Mouse (Mus musculus) gastrocnemius, postnatal 14 days (tissue): ENCODE data around the gene Myoz1. TPM values are rescaled to one million over a fixed set of nuclear protein-coding genes. Genes with fewer than 3 reads are reported as not detected.

Experiments
- DNase-seq: peaks from one replicate; pipeline ENCODE4 v3.0.0; 2021; ENCODE audit warnings: mixed read lengths
- intact Hi-C: fragments of 180-260 bp; cut with DNase I; formaldehyde crosslinking; loops from one replicate; pipeline ENCODE4 v1.15.1; 2025; ENCODE audit warnings: low total_unique reads
- total RNA-seq, 2 experiments: library from RNA; stranded (reverse); gene quantifications; 2 replicates each; pipeline ENCODE4 v1.2.3; 2021

Gene Myoz1
- total RNA-seq, 2 experiments from 2014 or later, result 1,986 to 2,341 TPM

DNA sequence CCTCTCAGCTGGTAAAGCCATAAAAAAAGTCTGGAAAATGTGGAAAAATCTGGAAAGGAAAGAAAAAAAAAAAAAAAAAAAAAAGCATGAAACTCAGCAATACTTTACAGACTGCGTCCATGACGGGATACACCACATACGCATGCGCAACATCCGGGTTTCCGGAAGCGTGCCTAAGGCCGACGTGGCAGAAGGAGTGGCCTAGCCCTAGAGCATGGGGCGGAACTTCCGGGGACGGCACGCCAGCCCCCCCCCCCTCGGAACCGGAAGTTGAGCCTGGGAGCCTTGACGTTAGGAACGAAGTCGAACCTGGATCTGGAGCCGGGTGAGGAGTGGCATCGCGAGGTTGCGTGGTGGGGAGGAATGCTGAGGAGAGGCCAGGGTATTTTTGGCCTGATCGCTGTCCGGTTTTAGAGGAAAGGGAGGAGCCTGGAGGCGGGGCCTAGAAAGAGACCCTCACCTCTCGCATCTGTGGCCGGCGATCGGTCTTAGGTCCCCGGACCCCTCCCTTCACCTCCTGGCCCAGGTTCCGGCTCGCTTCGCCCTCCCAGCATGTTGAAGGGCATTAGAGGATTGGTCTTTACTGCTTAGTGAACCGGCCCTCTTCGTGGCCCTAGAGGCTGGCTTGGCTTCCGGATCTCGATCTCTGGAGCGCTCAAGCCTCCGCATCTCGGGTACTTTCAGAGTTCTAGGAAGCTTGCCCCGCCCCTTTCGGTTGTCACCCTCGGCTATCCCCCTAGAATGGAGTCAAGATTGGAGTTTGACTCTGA, 17.9 kb upstream of the Myoz1 start, which contains the start of gene Sec24c:
Gene Sec24c (plus strand): TSS at position 245 of the 770 bp plus-strand sequence.
- DNase-seq, result peak; percentile 99
- intact Hi-C loops, result no loop called here

DNA sequence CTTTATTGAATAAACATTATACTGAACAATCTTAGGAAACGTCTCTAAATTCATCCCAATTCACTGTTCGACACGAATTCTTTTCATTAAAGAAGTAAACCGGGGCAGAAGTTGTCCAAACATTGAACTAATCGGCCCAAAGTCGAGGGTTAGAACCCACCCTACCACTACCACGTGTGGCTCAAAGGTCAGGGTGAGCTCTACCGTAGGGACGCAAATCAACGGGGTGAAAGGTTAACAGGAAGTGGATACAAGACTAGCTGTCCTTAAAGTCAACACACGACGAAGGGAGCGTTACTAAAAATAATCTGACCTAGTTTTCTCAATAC, 17.4 kb upstream of the Myoz1 start:
- no peak for DNase-seq
- intact Hi-C loops, result no loop called here

DNA sequence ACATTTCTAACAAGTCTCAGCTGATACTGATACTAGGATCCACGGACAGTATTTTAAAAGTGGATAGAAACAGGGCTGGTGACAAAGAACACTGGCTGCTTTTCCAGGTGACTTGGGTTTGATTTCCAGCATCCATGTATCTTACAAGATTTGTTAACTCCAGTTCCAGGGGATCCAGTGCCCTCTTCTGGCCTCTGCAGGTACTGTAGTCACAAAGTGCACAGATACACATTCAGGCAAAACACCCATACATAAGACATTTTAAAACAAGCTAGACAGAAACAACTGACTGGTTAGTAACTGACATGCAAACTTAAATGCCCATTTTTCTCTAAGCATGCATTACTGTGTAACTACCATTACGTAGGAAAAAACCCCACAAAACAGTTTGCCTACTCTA, 16.6 kb upstream of the Myoz1 start:
- peak; percentile 25 for DNase-seq
- intact Hi-C loops, result no loop called here

DNA sequence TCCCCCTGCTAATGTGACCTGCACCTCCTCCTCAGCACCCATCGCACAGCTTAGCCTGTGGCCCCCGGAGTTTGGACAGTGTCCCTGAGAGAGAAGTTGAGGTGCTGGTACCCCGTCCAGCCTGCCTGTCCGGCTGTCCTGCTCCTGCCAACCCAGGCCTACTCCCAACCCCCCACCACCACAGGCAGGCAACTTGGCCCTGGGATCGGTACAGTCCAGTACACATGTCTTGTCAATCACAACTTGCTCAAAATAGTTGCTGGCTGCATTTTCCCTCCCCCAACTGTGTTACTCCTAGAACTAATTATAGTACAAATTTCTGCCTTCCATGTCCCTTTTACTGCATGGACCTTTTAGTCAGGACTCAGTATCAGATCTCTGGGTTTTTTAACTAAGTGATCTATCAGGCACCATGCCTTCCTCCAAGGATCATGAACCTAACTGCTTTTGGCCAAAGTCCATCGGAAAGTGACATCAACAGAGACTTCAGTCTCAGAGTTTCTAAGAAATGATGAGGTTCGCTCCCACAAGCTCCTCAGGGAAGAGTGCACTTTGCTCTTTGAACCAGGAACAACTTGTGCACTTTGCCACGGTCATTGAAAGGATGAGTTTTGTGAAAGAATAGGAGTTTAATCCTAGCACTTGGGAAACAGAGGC, 11.9 kb upstream of the Myoz1 start, which contains the start of gene Synpo2l:
Gene Synpo2l (minus strand): TSS at position 201 of the 657 bp plus-strand sequence.
- intact Hi-C loops, result no loop called here
- DNase-seq, result peak; percentile 77

DNA sequence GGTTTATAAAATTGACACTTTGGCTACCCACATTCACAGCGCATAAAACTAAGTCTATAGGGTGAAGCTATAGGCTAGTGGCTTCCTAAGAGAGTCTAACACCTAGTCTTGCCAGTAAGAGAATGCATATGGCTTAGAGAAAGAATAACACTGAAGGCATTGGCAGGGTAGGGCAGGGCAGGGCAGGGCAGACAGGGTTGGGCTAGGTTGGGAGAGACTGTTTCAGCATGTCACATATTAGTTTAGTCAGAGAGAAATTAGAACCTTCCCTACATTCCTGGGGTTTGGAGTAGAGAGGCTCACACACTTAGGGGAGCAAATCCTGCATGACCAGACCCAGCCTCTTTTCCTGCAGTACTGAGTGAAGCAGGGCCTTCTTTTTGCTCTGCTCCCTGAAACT, 11.1 kb upstream of the Myoz1 start:
- intact Hi-C loops, result no loop called here

DNA sequence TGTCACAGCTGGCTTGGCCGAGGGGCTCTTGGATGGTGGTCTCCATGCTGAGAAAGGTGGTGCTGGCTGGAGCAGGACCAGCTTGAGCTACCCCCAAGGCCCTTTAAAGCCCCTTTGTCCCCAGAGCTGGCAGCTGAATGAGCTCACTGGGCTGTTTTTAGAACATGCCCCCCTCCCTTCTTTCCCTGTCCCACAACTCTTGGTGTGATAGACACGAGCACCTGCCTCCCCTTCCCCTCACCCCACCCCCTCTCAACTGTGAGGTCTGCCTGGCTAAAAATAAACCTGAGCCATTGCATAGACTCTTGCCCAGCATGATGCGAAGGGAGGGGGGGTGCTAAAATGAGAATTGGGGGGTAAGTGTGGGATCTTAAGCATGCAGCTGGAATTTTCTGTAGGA, 8.1 kb upstream of the Myoz1 start:
- no peak for DNase-seq

More for the DNA sequence above, 11.1 kb upstream of the Myoz1 start:
- no peak for DNase-seq

DNA sequence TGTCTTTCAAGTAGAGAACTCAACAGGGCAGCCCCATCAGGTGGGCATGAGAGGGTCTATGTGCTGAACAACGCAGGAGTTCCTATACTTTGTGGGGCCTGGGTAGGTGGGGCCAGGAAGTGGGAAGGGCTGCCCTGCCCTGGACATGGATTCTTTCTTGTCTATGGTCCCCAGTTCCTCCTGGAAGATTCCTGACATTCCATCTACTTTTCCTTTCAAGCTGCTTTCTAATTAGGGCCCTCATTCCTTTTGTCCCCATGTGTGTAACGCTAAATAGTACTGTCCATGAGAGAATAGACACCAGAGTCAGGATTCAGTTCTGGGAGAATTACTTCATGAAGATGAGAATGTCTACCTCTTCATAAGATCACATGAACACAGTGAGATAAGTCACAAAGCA, 7.3 kb upstream of the Myoz1 start:
- no peak for DNase-seq
- intact Hi-C loops, result loop anchor here (5.0 kb wide), 1 partner anchor 86 kb away; no protein-coding TSS in a partner anchor

More for the DNA sequence above, 8.1 kb upstream of the Myoz1 start:
- intact Hi-C loops, result loop anchor here (5.0 kb wide), 1 partner anchor 87 kb away; no protein-coding TSS in a partner anchor

DNA sequence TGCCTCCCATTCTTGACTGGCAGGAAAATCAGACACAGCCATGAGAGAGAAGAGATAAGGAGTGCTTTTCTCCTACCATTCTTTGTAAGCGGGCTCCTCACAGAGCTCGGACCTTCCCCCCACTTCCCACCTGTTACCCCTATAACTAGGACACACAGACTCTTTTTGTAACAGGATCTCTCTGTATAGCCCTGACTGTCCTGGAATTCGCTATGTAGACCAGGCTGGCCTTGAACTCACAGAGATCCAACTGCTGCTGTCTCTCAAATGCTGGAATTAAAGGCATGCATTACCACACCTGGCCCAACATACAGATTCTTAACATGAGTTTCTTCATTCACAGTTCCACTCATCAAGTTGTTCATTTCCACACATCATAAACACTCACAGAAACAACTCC, 6.4 kb upstream of the Myoz1 start:
- intact Hi-C loops, result loop anchor here (5.0 kb wide), 1 partner anchor 85 kb away; no protein-coding TSS in a partner anchor
- no peak for DNase-seq

DNA sequence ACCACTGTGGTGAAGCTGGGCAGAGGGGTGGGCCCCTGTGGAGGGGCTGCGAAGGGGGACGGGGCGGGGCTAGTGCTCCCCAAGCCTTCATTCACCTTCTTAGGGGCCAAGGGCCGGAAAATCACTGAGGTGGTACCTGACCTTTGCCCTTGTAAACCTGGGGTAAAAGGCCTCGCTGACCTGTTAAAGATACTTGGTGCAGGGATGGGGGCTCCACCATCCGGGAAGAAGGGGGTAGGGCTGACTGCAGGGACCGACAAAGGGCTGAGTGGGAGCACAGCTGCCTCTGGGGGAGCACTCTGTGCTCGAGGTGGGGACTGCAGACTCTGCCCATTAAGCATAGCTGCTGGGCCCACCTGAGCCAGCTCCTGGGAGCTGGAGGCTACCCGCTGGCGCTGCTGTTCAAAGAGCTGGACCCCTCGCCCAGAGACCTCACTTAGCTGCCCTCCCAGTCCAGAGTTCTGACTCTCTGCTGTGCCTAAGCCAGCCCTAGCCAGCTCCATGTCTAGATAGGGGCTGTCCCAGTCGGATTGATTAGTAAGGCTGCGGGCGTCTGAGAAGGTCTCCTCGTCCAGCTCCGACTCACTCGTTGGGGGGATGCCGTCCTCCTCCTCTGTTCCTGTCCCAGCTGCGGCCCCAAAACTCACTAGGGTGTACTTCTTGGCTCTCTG, 5.5 kb upstream of the Myoz1 start:
- intact Hi-C loops, result loop anchor here (5.0 kb wide), 1 partner anchor 84 kb away; no protein-coding TSS in a partner anchor
- DNase-seq, result no peak

DNA sequence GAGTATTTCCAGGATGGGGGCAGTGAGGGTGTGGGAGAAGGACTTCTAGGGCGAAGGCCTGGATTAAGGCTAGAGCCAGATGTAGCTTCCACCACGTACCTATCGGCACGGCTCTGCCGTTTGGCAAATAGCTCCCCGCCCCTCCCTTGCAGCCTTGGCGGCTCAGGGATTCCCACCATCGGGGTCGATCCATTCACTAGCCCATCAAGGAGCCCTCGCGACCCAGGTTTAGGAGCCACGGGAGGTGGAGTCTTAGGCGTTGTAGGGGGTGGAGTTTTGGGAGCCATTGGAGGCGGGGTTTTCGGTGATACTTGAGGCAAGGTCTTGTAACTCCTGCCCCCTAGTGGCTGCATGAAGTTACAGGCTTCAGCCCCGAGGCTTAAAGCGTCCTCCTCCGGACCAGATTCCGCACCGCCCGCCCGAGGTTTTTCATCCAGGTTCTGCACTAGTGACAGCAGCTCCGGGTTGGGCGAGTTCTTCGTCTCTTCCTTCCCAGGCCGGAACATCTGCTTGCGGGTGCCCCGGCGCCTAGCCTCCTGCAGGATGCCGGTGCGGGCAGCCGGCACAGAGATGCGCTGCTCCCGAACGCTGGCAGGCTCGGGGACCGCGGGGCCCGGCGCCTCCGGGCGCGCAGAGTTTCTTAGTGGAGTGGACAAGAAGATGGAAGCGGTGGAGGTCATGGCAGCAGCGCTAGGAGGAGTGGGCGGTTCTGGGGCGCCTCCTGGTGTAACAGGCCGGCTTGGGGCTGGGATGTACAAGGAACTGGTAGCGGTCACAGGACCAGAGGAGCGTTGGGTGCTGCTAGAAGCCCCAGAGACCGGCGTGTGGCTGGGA, 4.7 kb upstream of the Myoz1 start:
- peak; percentile 94 for DNase-seq
- intact Hi-C loops, result loop anchor here (5.0 kb wide), 1 partner anchor 84 kb away; no protein-coding TSS in a partner anchor

DNA sequence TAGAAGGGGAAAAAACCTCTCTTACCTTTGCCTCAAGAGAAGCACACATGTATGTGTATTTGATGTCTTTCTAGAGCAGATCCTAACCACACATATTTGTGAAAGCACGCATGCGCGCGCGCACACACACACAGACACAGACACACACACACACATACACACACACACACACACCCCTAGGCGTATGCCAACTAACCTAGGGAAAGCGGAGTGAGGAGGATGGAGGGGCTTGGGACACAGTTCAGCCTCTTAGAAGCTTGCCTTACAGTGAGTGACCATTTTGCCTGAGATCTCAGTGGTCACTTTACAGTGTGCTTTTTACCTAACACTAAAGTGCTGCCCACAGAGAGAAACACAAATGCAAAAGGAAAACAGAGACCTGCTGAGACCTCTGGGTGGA, 3.3 kb upstream of the Myoz1 start:
- intact Hi-C loops, result loop anchor here (5.0 kb wide), 1 partner anchor 82 kb away; no protein-coding TSS in a partner anchor
- no peak for DNase-seq

DNA sequence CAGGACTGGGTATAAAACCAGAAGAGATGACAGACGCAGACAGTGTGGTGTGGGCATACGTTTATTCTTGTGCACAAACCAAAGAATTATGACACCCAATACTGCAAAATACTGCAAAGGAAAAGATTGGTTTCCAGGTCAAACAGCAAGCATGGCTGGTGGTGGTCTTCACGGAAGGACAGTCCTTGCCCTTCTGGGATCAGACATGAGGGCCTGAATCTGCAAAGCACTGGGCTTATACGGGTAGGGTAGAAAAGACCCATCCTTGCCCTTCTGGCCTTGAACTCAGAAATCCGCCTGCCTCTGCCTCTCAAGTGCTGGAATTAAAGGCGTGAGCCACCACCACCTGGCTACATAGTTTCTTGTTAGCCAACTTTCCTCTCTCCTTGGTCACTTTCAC, 2.6 kb upstream of the Myoz1 start:
- intact Hi-C loops, result no loop called here
- DNase-seq, result no peak

DNA sequence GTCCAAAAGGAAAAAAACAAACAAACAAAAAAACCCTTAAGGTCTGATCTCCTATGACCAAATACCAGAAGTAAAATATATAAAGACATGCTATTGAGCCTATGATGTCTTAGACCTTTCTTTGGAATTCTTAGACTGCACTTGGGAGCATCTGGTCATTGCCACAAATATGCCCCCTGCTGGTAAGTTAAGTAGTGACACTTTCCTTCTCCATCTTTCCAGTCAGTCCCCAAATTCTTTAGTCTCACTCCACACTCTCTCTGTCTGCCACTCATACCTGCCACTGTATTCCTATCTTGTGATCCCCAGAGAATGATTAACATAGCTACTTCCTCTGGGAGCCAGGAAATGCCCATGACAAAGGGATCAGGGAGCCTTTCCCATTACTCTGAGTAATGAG, 2.0 kb upstream of the Myoz1 start:
- intact Hi-C loops, result no loop called here
- DNase-seq, result no peak

DNA sequence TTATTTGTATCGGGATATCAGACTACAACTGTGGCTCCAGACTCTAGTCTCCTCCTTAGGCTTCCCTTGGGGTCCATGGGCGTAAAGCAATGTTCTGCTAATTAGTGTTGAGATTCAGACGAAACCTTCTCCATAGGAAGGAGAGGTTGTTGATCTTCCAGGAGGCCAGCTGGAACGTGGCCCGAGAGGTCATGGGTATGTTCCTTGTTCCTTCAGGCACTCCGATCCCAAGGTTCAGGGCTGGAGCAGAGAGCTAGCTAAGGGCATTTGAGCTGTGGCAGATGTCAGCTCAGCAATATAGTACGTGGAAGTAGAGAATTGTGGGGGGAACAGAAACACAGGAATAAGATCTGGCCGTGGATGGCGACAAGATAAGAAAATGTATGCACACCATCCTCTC, 609 bp downstream of the Myoz1 start:
- DNase-seq, result peak; percentile 63
- intact Hi-C loops, result no loop called here

DNA sequence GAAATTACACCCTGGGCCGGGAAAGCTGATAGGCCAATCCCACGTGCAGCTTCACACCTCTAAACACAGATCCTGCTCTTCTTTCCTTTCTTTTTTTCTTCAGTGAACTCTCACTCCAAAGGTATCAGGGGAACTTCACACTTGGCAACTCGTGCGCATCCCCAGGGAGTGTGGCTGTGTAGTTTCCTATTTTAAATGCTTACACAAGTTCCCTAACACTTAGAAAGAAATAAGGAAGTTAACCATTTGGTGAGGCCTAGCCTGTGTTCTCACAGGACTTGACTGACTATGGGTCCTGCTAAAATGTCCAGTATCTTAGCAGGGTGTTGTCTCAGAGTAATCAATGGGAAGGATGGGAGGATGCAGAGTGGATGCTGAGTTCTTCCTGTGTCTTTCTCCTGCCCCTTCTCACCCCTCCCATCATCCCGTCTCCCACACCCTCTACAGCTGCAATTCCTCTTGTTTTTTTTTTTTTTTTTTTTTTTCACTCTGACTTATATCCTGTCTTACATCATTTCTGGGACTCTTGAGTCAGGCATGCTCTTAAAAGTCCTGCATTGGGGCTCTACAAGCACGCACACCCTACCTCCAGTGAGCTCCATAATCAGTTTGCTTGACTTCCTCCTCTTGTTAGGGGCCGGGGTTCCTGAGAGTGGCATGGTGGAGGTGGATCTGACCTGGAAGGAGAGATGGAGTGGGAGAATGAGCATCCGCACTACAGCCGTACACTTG, 1.5 kb downstream of the Myoz1 start:
- DNase-seq, result no peak
- intact Hi-C loops, result no loop called here

DNA sequence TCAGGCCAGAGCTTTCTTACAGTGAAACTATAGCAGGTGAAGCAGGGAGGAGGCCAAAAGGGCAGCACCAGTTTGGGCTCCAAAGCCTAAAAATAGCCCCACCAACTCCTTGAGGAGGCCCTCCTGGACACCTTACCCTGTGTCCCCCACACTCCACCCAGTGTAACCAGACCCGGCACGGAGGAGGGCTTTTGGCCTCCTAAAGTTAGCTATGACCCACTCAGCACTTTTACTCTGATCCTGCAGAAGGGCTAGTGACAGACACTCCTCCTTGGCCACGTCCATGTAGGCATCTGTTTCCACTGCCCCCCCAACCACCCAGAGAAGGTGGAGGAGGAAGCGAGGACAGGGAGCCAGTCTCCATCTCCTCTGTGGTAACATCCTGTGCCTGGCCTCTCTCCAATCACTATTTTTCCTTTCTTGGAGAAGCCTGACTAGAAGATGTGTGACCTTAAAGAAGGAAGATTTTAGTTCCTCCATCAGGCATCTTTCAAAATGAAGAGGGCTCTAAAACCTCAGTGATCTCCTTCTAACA, 4.6 kb downstream of the Myoz1 start:
- intact Hi-C loops, result no loop called here
- DNase-seq, result peak; percentile 74

DNA sequence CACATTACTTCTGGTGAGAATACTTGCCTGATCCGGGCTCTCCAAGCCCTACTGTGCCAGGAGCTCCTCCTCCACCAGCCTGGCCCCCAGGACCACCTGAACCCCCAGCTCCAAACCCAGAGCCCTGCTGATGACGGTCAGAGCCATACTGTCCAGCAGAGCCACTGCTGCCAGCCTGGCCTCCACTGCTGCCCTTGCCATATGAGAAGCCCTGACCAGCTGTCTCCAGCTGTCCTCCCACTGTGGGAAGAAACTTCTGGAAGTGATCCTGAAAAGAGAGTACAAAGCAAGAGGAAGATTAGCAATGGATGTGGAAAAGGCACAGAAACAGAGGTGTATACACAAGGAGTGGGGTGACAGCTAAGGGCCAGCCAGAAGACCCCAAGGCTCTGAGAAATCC, 5.3 kb downstream of the Myoz1 start:
- DNase-seq, result no peak
- intact Hi-C loops, result no loop called here

DNA sequence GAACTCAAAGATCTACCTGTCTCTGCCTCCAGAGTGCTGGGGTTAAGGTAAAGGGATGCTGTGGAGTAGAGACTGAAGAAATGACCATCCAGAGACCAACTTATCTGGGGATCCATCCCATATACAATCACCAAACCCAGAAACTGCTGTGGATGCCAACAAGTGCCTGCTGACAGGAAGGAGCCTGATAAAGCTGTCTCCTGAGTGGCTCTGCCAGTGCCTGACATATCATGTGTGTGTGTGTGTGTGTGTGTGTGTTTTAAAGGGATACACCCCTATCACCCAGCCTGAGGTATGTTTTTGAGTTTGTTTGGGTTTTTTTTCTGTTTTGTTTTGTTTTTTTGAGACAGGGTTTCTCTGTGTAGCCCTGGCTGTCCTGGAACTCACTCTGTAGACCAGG, 10.0 kb downstream of the Myoz1 start:
- DNase-seq, result no peak
- intact Hi-C loops, result no loop called here

DNA sequence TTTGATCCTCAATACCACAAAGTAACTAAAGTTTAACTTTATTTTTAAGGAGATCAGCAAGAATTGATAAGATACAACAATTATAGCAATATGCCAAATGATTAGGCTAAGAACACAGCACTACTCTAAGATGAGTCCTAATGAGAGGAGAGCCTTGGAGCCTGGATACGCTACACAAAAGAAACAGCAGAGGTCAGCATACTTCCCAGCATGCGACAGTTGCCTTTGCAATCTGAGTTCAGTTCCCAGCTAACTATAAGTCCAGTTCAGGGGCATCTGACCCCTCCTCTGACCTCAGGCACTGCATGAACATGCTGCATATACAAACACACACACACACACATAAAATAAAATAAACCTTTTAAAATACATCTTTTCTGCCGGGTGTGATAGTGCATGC, 10.8 kb downstream of the Myoz1 start:
- intact Hi-C loops, result no loop called here
- DNase-seq, result no peak
